Mouse (Mus musculus): ENCODE data around the gene Vapa. TPM values are rescaled to one million over a fixed set of nuclear protein-coding genes. Genes with fewer than 3 reads are reported as not detected.
A peak's percentile ranks its signal among the peaks of the same experiment; 100 is the strongest.

Gene Vapa
- polyA plus RNA-seq, 1 experiment from 2014 or later, result 218 TPM

DNA sequence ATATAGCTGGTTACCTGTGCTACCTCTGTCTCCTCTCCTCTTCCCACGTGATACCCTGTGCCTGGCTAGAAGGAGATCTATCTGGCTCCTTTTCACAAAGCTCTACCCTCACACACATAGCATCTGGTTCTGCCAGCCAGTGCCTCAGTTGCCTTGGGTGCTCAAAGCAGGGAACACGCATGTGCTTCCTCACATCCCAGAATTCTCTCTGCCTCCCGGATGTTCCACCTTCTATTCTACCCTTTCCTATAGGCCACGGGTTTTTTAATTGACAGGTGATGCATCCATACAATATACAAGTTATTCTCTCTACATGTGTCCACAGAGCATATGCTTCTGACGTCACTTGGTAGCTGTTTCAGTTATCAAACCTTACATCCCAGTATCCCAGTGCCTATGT, 49.2 kb downstream of the Vapa start:
- DNase-seq (ENCODE audit: low spot score) (no peak), ATAC-seq (replicated peaks; ENCODE audit: low FRiP score, low read depth) (no peak)
- TF ChIP-seq CTCF (IDR thresholded peaks at IDR 0.05; ENCODE audit: low read depth), result no peak
- no peak overlapping the region for H3K4me2 ChIP-seq (ENCODE audit: low read length)
- H3K36me3 ChIP-seq (ENCODE audit: insufficient read depth, low read length), result no peaks in the 10 kb centered on the region
- no peak overlapping the region for H3K27ac ChIP-seq
- WGBS, result 76% methylated on average over 5 of the region's 5 CpGs
- no peaks in the 10 kb centered on the region for H3K27me3 ChIP-seq (ENCODE audit: insufficient read depth, low read length)
- no peaks in the 10 kb centered on the region for H3K9me3 ChIP-seq (replicated peaks; ENCODE audit: low read length)
- no peak overlapping the region for H3K9ac ChIP-seq (ENCODE audit: low read depth, low read length)
- no peaks in the 10 kb centered on the region for H3K4me1 ChIP-seq (replicated peaks; ENCODE audit: insufficient read depth, low read length)
- H3K4me3 ChIP-seq (replicated peaks; ENCODE audit: low read depth, low read length), result no peak overlapping the region

DNA sequence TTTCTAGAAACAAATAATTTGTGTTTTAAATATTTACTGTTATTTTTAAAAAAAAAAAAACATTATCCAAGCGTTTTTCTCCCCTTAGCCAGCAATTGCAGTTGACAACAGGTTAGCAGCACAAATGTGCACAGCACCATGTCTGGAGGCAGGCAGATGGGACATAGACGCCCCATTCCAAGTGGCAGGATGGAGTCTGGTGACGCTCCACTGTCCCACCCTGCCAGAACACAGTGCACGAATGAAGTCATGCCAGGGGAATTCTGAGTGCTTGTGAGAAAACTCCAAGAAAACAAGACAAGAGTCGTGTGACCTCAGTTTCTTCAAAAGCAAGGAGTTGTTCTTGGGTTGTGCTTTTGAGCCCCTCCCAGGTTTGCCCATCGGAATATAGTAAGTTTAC, 50.0 kb downstream of the Vapa start:
- no peak overlapping the region for H3K4me3 ChIP-seq (replicated peaks; ENCODE audit: low read depth, low read length)
- no peaks in the 10 kb centered on the region for H3K36me3 ChIP-seq (ENCODE audit: insufficient read depth, low read length)
- H3K4me2 ChIP-seq (ENCODE audit: low read length), result no peak overlapping the region
- H3K4me1 ChIP-seq (replicated peaks; ENCODE audit: insufficient read depth, low read length), result no peaks in the 10 kb centered on the region
- H3K27me3 ChIP-seq (ENCODE audit: insufficient read depth, low read length), result no peaks in the 10 kb centered on the region
- H3K27ac ChIP-seq, result no peak overlapping the region
- no peak for DNase-seq (ENCODE audit: low spot score)
- 62% methylated on average over 6 of the region's 6 CpGs for WGBS
- TF ChIP-seq CTCF (IDR thresholded peaks at IDR 0.05; ENCODE audit: low read depth), result no peak
- no peak overlapping the region for H3K9ac ChIP-seq (ENCODE audit: low read depth, low read length)
- H3K9me3 ChIP-seq (replicated peaks; ENCODE audit: low read length), result no peaks in the 10 kb centered on the region
- ATAC-seq (replicated peaks; ENCODE audit: low FRiP score, low read depth), result no peak

DNA sequence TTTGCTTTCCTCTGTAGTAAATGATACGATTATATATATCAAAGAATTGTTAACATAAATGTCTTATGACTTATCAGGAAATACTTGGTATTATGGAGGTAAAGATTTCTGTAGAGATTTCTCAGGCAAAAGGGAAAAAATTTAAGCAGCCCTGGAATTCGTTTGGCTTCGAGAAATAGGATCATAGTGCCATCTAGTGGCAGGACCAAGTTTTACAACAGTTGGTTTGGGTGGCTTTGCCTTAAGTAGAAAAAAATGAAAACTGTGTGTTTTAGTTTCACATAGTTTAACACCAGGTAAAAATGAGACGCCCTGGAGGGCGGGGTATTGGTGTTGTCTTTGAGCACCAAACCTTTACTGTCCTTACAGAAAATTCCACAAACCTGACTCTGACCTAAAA, 50.6 kb downstream of the Vapa start:
- no peaks in the 10 kb centered on the region for H3K4me1 ChIP-seq (replicated peaks; ENCODE audit: insufficient read depth, low read length)
- 1% methylated on average over 5 of the region's 5 CpGs for WGBS
- H3K4me2 ChIP-seq (ENCODE audit: low read length), result no peak overlapping the region
- ATAC-seq (replicated peaks; ENCODE audit: low FRiP score, low read depth) (no peak), DNase-seq (ENCODE audit: low spot score) (peak; percentile 88)
- H3K27me3 ChIP-seq (ENCODE audit: insufficient read depth, low read length), result no peaks in the 10 kb centered on the region
- peak; percentile 84 for TF ChIP-seq CTCF (IDR thresholded peaks at IDR 0.05; ENCODE audit: low read depth)
- H3K9ac ChIP-seq (ENCODE audit: low read depth, low read length), result no peak overlapping the region
- no peak overlapping the region for H3K4me3 ChIP-seq (replicated peaks; ENCODE audit: low read depth, low read length)
- no peaks in the 10 kb centered on the region for H3K9me3 ChIP-seq (replicated peaks; ENCODE audit: low read length)
- no peak overlapping the region for H3K27ac ChIP-seq
- no peaks in the 10 kb centered on the region for H3K36me3 ChIP-seq (ENCODE audit: insufficient read depth, low read length)

GRCm38 (mm10) chr17:65561361-65562015, 51.9 kb downstream of the Vapa start:
- no peaks in the 10 kb centered on the region for H3K4me1 ChIP-seq (replicated peaks; ENCODE audit: insufficient read depth, low read length)
- no peak for TF ChIP-seq CTCF (IDR thresholded peaks at IDR 0.05; ENCODE audit: low read depth)
- H3K4me2 ChIP-seq (ENCODE audit: low read length), result no peak overlapping the region
- DNase-seq (ENCODE audit: low spot score) (peak; percentile 54), ATAC-seq (replicated peaks; ENCODE audit: low FRiP score, low read depth) (no peak)
- H3K4me3 ChIP-seq (replicated peaks; ENCODE audit: low read depth, low read length), result no peak overlapping the region
- WGBS, result 44% methylated on average over 6 of the region's 6 CpGs
- H3K36me3 ChIP-seq (ENCODE audit: insufficient read depth, low read length), result no peaks in the 10 kb centered on the region
- no peak overlapping the region for H3K9ac ChIP-seq (ENCODE audit: low read depth, low read length)
- no peak overlapping the region for H3K27ac ChIP-seq
- no peaks in the 10 kb centered on the region for H3K27me3 ChIP-seq (ENCODE audit: insufficient read depth, low read length)
- H3K9me3 ChIP-seq (replicated peaks; ENCODE audit: low read length), result no peaks in the 10 kb centered on the region

DNA sequence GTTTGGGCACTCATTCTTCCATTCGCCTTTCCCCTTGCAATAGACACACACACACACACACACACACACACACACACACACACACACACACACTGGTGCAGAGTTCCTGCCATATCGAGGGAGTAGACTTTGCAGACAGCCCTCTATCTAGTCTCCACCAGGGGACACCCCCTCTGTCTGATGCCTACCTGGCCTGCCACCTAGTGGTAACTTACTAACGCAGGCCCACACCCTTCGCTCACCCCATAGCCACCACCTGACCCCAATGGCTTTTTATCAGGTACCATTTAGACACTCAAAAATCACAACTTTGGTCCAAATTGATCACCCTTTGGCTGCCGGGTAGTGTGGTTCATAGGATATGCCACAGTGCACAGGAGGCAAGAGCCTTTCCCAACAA, 54.1 kb downstream of the Vapa start:
- peak; percentile 58 for TF ChIP-seq CTCF (IDR thresholded peaks at IDR 0.05; ENCODE audit: low read depth)
- 63% methylated on average over 5 of the region's 5 CpGs for WGBS
- no peaks in the 10 kb centered on the region for H3K36me3 ChIP-seq (ENCODE audit: insufficient read depth, low read length)

GRCm38 (mm10) chr17:65558788-65559187, 54.6 kb downstream of the Vapa start:
- H3K4me1 ChIP-seq (replicated peaks; ENCODE audit: insufficient read depth, low read length), result no peaks in the 10 kb centered on the region
- no peak for DNase-seq (ENCODE audit: low spot score)
- 66% methylated on average over 9 of the region's 9 CpGs for whole genome bisulfite sequencing
- no peak overlapping the region for H3K4me3 ChIP-seq (replicated peaks; ENCODE audit: low read depth, low read length)
- no peak for TF ChIP-seq CTCF (IDR thresholded peaks at IDR 0.05; ENCODE audit: low read depth)
- no peaks in the 10 kb centered on the region for H3K36me3 ChIP-seq (ENCODE audit: insufficient read depth, low read length)
- ATAC-seq (replicated peaks; ENCODE audit: low FRiP score, low read depth), result no peak
- no peaks in the 10 kb centered on the region for H3K9me3 ChIP-seq (replicated peaks; ENCODE audit: low read length)
- H3K27me3 ChIP-seq (ENCODE audit: insufficient read depth, low read length), result no peaks in the 10 kb centered on the region
- H3K4me2 ChIP-seq (ENCODE audit: low read length), result no peak overlapping the region
- no peak overlapping the region for H3K9ac ChIP-seq (ENCODE audit: low read depth, low read length)
- no peak overlapping the region for H3K27ac ChIP-seq

More for the DNA sequence above, 54.1 kb downstream of the Vapa start:
- ATAC-seq (replicated peaks; ENCODE audit: low FRiP score, low read depth), result no peak
- Histone ChIP-seq H3K27me3 (ENCODE audit: insufficient read depth, low read length) (no peaks in the 10 kb centered on the region), H3K4me1 (replicated peaks; ENCODE audit: insufficient read depth, low read length) (no peaks in the 10 kb centered on the region), H3K9me3 (replicated peaks; ENCODE audit: low read length) (no peaks in the 10 kb centered on the region), H3K4me2 (ENCODE audit: low read length) (no peak overlapping the region), H3K4me3 (replicated peaks; ENCODE audit: low read depth, low read length) (no peak overlapping the region), H3K9ac (ENCODE audit: low read depth, low read length) (no peak overlapping the region), H3K27ac (no peak overlapping the region)
- DNase-seq (ENCODE audit: low spot score), result no peak

DNA sequence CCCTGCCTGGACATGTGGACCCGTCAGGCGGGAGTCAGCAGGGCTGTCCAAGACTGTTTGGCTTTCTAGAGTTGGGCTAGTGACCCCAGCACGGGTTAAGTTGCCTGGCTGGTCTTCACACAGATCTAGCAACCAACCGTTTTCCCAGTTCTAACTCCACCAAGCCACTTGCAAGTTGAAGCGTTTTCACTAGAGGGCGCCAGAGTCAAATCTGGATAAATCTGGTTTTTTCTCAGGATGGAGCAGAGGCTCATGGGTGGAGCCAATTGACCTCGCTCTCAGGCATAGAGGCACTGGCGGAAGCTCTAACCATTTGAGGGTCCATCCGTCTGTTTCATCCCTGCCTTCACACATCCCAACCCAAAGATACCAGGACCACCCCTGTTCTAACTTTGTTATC, 55.1 kb downstream of the Vapa start:
- Histone ChIP-seq H3K36me3 (ENCODE audit: insufficient read depth, low read length) (no peaks in the 10 kb centered on the region), H3K27ac (no peak overlapping the region), H3K4me1 (replicated peaks; ENCODE audit: insufficient read depth, low read length) (no peaks in the 10 kb centered on the region), H3K27me3 (ENCODE audit: insufficient read depth, low read length) (no peaks in the 10 kb centered on the region), H3K4me2 (ENCODE audit: low read length) (no peak overlapping the region), H3K9me3 (replicated peaks; ENCODE audit: low read length) (no peaks in the 10 kb centered on the region), H3K9ac (ENCODE audit: low read depth, low read length) (no peak overlapping the region), H3K4me3 (replicated peaks; ENCODE audit: low read depth, low read length) (no peak overlapping the region)
- WGBS, result 50% methylated on average over 9 of the region's 9 CpGs
- ATAC-seq (replicated peaks; ENCODE audit: low FRiP score, low read depth) (peak; percentile 50; the same call in 1 of the 2 replicates), DNase-seq (ENCODE audit: low spot score) (peak; percentile 59)
- peak; percentile 68 for TF ChIP-seq CTCF (IDR thresholded peaks at IDR 0.05; ENCODE audit: low read depth)
